Mouse (Mus musculus): ENCODE data around the gene Fyb. TPM values are rescaled to one million over a fixed set of nuclear protein-coding genes. Genes with fewer than 3 reads are reported as not detected.

Gene Fyb
- total RNA-seq, 1 experiment from 2014 or later: 449 TPM

GRCm38 (mm10) chr15:6628431-6629077 is 105.9 kb downstream of the Fyb start:
- ATAC-seq (replicated peaks; ENCODE audit: insufficient number of reproducible peaks, low FRiP score, low TSS enrichment, poor library complexity, severe bottlenecking): no peak

- no peak for ATAC-seq (replicated peaks; ENCODE audit: insufficient number of reproducible peaks, low FRiP score, low TSS enrichment, poor library complexity, severe bottlenecking)
These were observed 106.5 kb downstream of the Fyb start for GRCm38 (mm10) chr15:6629174-6629573.

GRCm38 (mm10) chr15:6635405-6635804 is 112.8 kb downstream of the Fyb start:
- no peak for ATAC-seq (replicated peaks; ENCODE audit: insufficient number of reproducible peaks, low FRiP score, low TSS enrichment, poor library complexity, severe bottlenecking)

- no peak for ATAC-seq (replicated peaks; ENCODE audit: insufficient number of reproducible peaks, low FRiP score, low TSS enrichment, poor library complexity, severe bottlenecking)
These were observed 119.6 kb downstream of the Fyb start for GRCm38 (mm10) chr15:6642223-6642622.

- ATAC-seq (replicated peaks; ENCODE audit: insufficient number of reproducible peaks, low FRiP score, low TSS enrichment, poor library complexity, severe bottlenecking): no peak
These were observed 122.8 kb downstream of the Fyb start for GRCm38 (mm10) chr15:6645498-6645897.

GRCm38 (mm10) chr15:6647066-6647465 is 124.4 kb downstream of the Fyb start:
- ATAC-seq (replicated peaks; ENCODE audit: insufficient number of reproducible peaks, low FRiP score, low TSS enrichment, poor library complexity, severe bottlenecking): 0 out of 2 replicates have a peak, but pooled peaks have one; percentile 27

- ATAC-seq (replicated peaks; ENCODE audit: insufficient number of reproducible peaks, low FRiP score, low TSS enrichment, poor library complexity, severe bottlenecking): no peak
These were observed 126.2 kb downstream of the Fyb start for GRCm38 (mm10) chr15:6648757-6649403.

GRCm38 (mm10) chr15:6653046-6653445 is 130.4 kb downstream of the Fyb start:
- no peak for ATAC-seq (replicated peaks; ENCODE audit: insufficient number of reproducible peaks, low FRiP score, low TSS enrichment, poor library complexity, severe bottlenecking)

GRCm38 (mm10) chr15:6658081-6658480 is 135.4 kb downstream of the Fyb start:
- ATAC-seq (replicated peaks; ENCODE audit: insufficient number of reproducible peaks, low FRiP score, low TSS enrichment, poor library complexity, severe bottlenecking): no peak

GRCm38 (mm10) chr15:6661951-6662350 is 139.3 kb downstream of the Fyb start:
- no peak for ATAC-seq (replicated peaks; ENCODE audit: insufficient number of reproducible peaks, low FRiP score, low TSS enrichment, poor library complexity, severe bottlenecking)

- ATAC-seq (replicated peaks; ENCODE audit: insufficient number of reproducible peaks, low FRiP score, low TSS enrichment, poor library complexity, severe bottlenecking): no peak
These were observed 141.3 kb downstream of the Fyb start for GRCm38 (mm10) chr15:6663991-6664390.

- ATAC-seq (replicated peaks; ENCODE audit: insufficient number of reproducible peaks, low FRiP score, low TSS enrichment, poor library complexity, severe bottlenecking): no peak
These were observed 143.4 kb downstream of the Fyb start for GRCm38 (mm10) chr15:6666072-6666471.

- ATAC-seq (replicated peaks; ENCODE audit: insufficient number of reproducible peaks, low FRiP score, low TSS enrichment, poor library complexity, severe bottlenecking): no peak
These were observed 146.3 kb downstream of the Fyb start for GRCm38 (mm10) chr15:6668793-6669437.

GRCm38 (mm10) chr15:6678479-6678878 is 155.8 kb downstream of the Fyb start:
- ATAC-seq (replicated peaks; ENCODE audit: insufficient number of reproducible peaks, low FRiP score, low TSS enrichment, poor library complexity, severe bottlenecking): no peak

GRCm38 (mm10) chr15:6702164-6702563 is 179.5 kb downstream of the Fyb start:
- no peak for ATAC-seq (replicated peaks; ENCODE audit: insufficient number of reproducible peaks, low FRiP score, low TSS enrichment, poor library complexity, severe bottlenecking)

- ATAC-seq (replicated peaks; ENCODE audit: insufficient number of reproducible peaks, low FRiP score, low TSS enrichment, poor library complexity, severe bottlenecking): peak; percentile 42
These were observed 182.8 kb downstream of the Fyb start for GRCm38 (mm10) chr15:6705351-6705901.

GRCm38 (mm10) chr15:6707551-6707935 is 184.9 kb downstream of the Fyb start:
- ATAC-seq (replicated peaks; ENCODE audit: insufficient number of reproducible peaks, low FRiP score, low TSS enrichment, poor library complexity, severe bottlenecking): peak; percentile 31

- peak; percentile 73 for ATAC-seq (replicated peaks; ENCODE audit: insufficient number of reproducible peaks, low FRiP score, low TSS enrichment, poor library complexity, severe bottlenecking)
These were observed 185.4 kb downstream of the Fyb start, which contains the start of gene Rictor for GRCm38 (mm10) chr15:6707936-6708525. Gene Rictor (plus strand): TSS chr15:6708379.

All from monocyte, adult 5-6 weeks (primary cell).